Mouse (Mus musculus) left cerebral cortex, postnatal 10 days (tissue): ENCODE data around the gene Ceacam12. TPM values are rescaled to one million over a fixed set of nuclear protein-coding genes. Genes with fewer than 3 reads are reported as not detected.
"Not testable (repeated sequence)": the region's sequence is repeated elsewhere in the genome, so short reads cannot be mapped to it uniquely, and the experiment has no call there.

ENCODE experiments used
- DNase-seq, 2 experiments: peaks; one replicate each; pipeline ENCODE4 v3.0.0; 2021 to 2022; ENCODE audit warnings: low spot score in 2 of 2, mixed read lengths in 1 of 2; ENCODE audit errors: extremely low spot score in 1 of 2
- intact Hi-C: fragments of 180-260 bp; cut with DNase I; formaldehyde crosslinking; loops from one replicate; pipeline ENCODE4 v1.15.1; 2025
- microRNA-seq: library from miRNA; unstranded; fragments of <30 nt; microRNA quantifications from one replicate; pipeline ENCODE4 v1.2.0, GENCODE M21; 2022
- total RNA-seq, 2 experiments: library from RNA; stranded (reverse); gene quantifications; 2 replicates each; pipeline ENCODE4 v1.2.3; 2021

Ceacam12 gene
- total RNA-seq = not detected

GRCm38 (mm10) chr7:18065629-18066028 is at the start of gene Ceacam12:
TSS of gene Ceacam12 (plus strand) at chr7:18065929.
- intact Hi-C loops = no loop called here
- DNase-seq = no peak

- intact Hi-C loops, DNase-seq: not testable (repeated sequence)
These were observed 8.1 kb downstream of the Ceacam12 start for GRCm38 (mm10) chr7:18073821-18074220.

DNA sequence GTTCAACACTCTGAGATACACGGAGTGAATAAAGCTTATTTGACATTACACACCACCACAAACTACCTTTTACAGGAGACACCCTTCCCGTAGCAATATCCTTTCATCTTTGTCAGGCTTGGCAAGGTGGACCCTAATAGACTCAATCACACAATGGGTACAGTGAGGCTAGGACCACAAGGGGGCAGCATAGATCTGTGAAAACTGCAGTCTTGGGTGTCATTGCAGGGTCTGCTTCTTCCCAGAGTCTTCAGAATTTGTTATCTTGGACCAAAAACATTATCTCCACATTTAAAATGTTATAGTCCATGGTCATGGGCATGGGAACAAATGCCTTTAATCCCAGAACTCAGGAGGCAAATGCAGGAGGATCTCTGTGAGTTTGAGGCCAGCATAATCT is 35.1 kb downstream of the Ceacam12 start:
- intact Hi-C loops = no loop called here
- DNase-seq = no peak

Small RNAs within 50 kb of the gene (microRNA-seq; reads per million reads assigned to microRNA genes)
- gene Gm22414 = not detected

Other genes starting within 250 kb of the Ceacam12 start
- gene Gm5155, start 194.2 kb upstream of the Ceacam12 start, total RNA-seq = not detected
- not detected for gene Ceacam11, start 93.8 kb upstream of the Ceacam12 start, total RNA-seq
- gene Ceacam13, start 56.0 kb upstream of the Ceacam12 start, total RNA-seq = not detected
- gene Igfl3, start 110.6 kb downstream of the Ceacam12 start, total RNA-seq = not detected
- gene Mill1, start 179.4 kb downstream of the Ceacam12 start, total RNA-seq = not detected